Mouse (Mus musculus) bone marrow, adult 2 months (tissue): ENCODE measurements around the gene Tbc1d10a. TPM values are rescaled to one million over a fixed set of nuclear protein-coding genes. Genes with fewer than 3 reads are reported as not detected.

Experiments
- H3K27ac ChIP-seq: fragments of 200-500 bp; 2 replicates; pipeline ENCODE4 v1.5.1; 2012; ENCODE audit warnings: low read depth, mild to moderate bottlenecking, control low read depth, inconsistent platforms, low read length; ENCODE audit not compliant: control insufficient read depth, poor library complexity, insufficient read depth
- H3K4me1 ChIP-seq: fragments of 200-500 bp; 2 replicates; pipeline ENCODE4 v1.6.1; 2011; ENCODE audit warnings: low read length; ENCODE audit not compliant: control insufficient read depth, insufficient read depth
- H3K4me3 ChIP-seq: fragments of 200-500 bp; replicated peaks from 2 replicates; pipeline ENCODE3; 2011; ENCODE audit warnings: mild to moderate bottlenecking, low read depth, low read length, control low read depth; ENCODE audit not compliant: control insufficient read depth
- CTCF ChIP-seq: fragments of 200-500 bp; IDR thresholded peaks from 2 replicates; pipeline ENCODE4 v1.5.1; 2011; ENCODE audit warnings: low read length, control low read depth; ENCODE audit not compliant: control insufficient read depth, insufficient read depth
- POLR2A ChIP-seq: fragments of 200-500 bp; IDR thresholded peaks from 2 replicates; pipeline ENCODE4 v1.6.1; 2011; ENCODE audit warnings: low read depth, mild to moderate bottlenecking, control low read depth, low read length, borderline replicate concordance; ENCODE audit not compliant: control insufficient read depth
- WGBS: fragments of 180-500 bp; shearing (Covaris S2); methylation state at CpG from one replicate; pipeline ENCODE4 v1.1.7; 2018; 5-methylcytosine and 5-hydroxymethylcytosine counted together
- polyA plus RNA-seq: library from polyadenylated mRNA; stranded (reverse); fragments of >200 nt; gene quantifications from 2 replicates; pipeline ENCODE4 v1.2.4, GENCODE M21; 2011; ENCODE audit warnings: low replicate concordance; ENCODE audit not compliant: missing spikeins, insufficient read depth, insufficient read length

Tbc1d10a gene
- polyA plus RNA-seq, 1 experiment, result 13.5 TPM

GRCm38 (mm10) chr11:4235665-4236545, 49.3 kb downstream of the Tbc1d10a start, which contains the start of gene Osm:
TSS of gene Osm (plus strand) at chr11:4236420.
- WGBS, result 12% methylated on average over 16 of the region's 16 CpGs
- Histone ChIP-seq H3K4me1 (peaks cover 7% of the 10 kb centered on the region; the same call in 1 of the 2 replicates), H3K4me3 (peak within 1 kb of the TSS; percentile 78), H3K27ac (peak within 1 kb of the TSS; percentile 96)
- TF ChIP-seq POLR2A (peak; percentile 45; the same call in 1 of the 2 replicates), CTCF (no peak)

DNA sequence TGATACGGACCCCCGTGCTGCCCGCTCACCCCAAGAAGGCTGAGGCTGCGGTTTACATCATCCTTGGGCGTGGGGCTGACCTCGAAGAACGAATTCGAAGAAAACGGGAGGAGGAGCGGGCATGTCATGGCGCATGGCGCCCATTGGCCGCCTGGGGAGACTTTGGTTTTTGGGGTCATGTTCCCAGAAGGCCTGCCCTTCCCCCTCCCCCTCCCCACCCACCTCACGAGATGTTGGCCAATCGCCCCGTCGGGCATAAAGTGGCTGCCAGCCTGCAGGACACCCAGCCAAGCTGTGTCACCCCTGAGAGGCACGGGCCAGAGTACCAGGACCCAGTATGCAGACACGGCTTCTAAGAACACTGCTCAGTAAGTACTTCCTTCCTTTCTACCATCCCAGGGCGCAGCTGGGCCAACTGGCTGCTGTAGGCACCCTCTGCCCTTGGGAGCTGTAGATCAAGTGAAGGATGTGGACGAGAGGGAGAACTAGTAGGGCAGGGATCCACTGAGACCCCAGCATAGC, 50.0 kb downstream of the Tbc1d10a start:
- 2% methylated on average over 21 of the region's 21 CpGs for WGBS
- Histone ChIP-seq H3K4me1 (peaks cover 6% of the 10 kb centered on the region; the same call in 1 of the 2 replicates), H3K27ac (peak overlapping the region; percentile 96), H3K4me3 (peak overlapping the region; percentile 78)
- TF ChIP-seq CTCF (no peak), POLR2A (peak; percentile 55; the same call in 1 of the 2 replicates)

GRCm38 (mm10) chr11:4237389-4237912, 50.9 kb downstream of the Tbc1d10a start:
- H3K27ac ChIP-seq, result peak overlapping the region; percentile 96
- WGBS, result 3% methylated on average over 18 of the region's 18 CpGs
- peak overlapping the region; percentile 78 for H3K4me3 ChIP-seq
- H3K4me1 ChIP-seq, result peaks cover 4% of the 10 kb centered on the region; the same call in 1 of the 2 replicates
- TF ChIP-seq CTCF (peak; percentile 1; the same call in 1 of the 2 replicates), POLR2A (0 out of 2 replicates have a peak, but pooled peaks have one; percentile 10)

DNA sequence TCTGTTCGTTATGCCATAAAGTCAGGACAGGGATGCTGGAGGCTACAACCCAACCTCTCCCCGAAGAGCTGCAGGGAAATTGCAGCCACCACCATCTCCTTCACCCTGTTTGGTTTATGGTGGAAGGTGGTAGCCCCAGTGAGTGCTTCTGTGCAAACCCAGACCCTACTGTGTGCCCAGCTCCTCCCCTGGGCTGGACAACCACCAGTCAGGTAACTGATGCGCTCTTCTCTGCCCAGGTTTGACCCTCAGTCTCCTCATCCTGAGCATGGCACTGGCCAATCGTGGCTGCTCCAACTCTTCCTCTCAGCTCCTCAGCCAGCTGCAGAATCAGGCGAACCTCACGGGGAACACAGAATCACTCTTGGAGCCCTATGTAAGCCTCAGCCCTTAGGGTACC, 51.6 kb downstream of the Tbc1d10a start:
- Histone ChIP-seq H3K27ac (peak overlapping the region; percentile 76), H3K4me1 (peaks cover 2% of the 10 kb centered on the region; the same call in 1 of the 2 replicates), H3K4me3 (peak overlapping the region; percentile 78)
- no peak for TF ChIP-seq CTCF
- TF ChIP-seq POLR2A, result no peak
- 67% methylated on average over 6 of the region's 6 CpGs for WGBS

GRCm38 (mm10) chr11:4239691-4240090, 53.1 kb downstream of the Tbc1d10a start:
- H3K27ac ChIP-seq, result peak overlapping the region; percentile 36; the same call in 1 of the 2 replicates
- TF ChIP-seq POLR2A (no peak), CTCF (no peak)
- WGBS, result 93% methylated on average over 23 of the region's 23 CpGs
- peaks cover 2% of the 10 kb centered on the region; the same call in 1 of the 2 replicates for H3K4me1 ChIP-seq
- no peak overlapping the region for H3K4me3 ChIP-seq

DNA sequence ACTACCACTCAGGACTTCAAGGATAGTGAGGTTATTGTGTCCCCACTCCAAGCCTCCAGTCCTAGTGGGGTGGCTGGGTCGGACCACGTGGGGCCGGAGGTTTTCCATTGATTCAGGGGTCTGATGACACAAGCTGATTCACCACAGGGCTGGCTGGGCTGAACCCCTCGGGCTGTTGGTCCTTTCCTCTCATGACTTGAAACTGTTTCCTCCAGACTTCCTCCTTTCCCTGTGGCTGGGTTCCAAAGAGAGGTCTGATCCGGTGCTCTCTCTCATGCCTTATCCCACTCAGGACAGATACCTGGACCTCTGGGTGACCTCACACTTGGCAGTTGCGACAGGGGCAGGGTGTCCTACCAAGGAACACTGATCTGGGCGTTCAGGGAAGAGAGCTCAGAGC, 53.6 kb downstream of the Tbc1d10a start:
- WGBS, result 24% methylated on average over 7 of the region's 7 CpGs
- H3K27ac ChIP-seq, result peak overlapping the region; percentile 55
- peaks cover 2% of the 10 kb centered on the region; the same call in 1 of the 2 replicates for H3K4me1 ChIP-seq
- TF ChIP-seq POLR2A (no peak), CTCF (no peak)
- H3K4me3 ChIP-seq, result no peak overlapping the region

- H3K4me3 ChIP-seq, result no peak overlapping the region
- H3K27ac ChIP-seq, result no peak overlapping the region
- 79% methylated on average over 4 of the region's 4 CpGs for WGBS
- no peaks in the 10 kb centered on the region; the same call in 1 of the 2 replicates for H3K4me1 ChIP-seq
- TF ChIP-seq CTCF (no peak), POLR2A (no peak)
These were observed 54.6 kb downstream of the Tbc1d10a start for GRCm38 (mm10) chr11:4241180-4241579.

DNA sequence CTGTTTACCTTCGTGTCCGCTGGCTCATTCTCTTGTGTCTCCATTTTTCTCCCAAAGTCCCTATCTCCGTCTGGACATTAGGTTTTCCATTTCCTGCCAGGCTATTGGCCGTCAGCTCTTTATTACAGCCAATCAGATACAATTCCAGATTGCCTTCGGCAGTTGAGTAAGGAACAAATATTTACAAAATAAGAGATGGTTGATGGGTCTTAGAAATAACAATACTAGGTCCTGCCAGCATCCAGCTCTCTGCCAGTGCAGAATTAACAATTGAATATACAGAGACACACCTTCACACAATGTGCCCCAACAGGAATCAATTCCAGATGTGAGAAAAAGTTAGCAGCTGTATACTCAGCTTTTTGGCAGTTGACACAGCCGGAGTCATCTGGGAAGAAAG, 59.5 kb downstream of the Tbc1d10a start:
- peaks cover 2% of the 10 kb centered on the region for H3K4me1 ChIP-seq
- 78% methylated on average over 6 of the region's 6 CpGs for WGBS
- H3K4me3 ChIP-seq, result no peak overlapping the region
- TF ChIP-seq POLR2A, result no peak
- TF ChIP-seq CTCF, result no peak
- no peak overlapping the region for H3K27ac ChIP-seq

DNA sequence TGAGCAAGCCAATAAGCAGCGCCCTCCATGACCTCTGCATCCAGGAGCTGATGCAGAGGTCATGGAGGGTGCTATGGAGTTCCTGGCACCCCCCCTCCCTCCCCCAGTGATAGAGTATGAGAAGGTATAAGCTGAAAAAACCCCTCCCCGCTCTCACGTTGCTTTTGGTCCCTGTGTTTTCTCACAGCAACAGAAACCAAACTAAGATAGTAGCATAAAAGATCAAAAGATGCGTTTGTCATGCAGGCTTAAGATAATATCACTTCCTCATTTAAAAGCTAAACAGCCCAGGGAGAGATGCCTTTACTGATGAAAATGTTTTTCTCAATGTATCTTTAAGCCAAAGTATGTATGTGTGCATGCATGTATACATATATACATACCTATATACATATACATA, 60.0 kb downstream of the Tbc1d10a start:
- WGBS, result 28% methylated on average over 4 of the region's 4 CpGs
- Histone ChIP-seq H3K4me3 (no peak overlapping the region), H3K27ac (no peak overlapping the region), H3K4me1 (peaks cover 2% of the 10 kb centered on the region)
- TF ChIP-seq POLR2A (no peak), CTCF (no peak)
